Mouse (Mus musculus) adrenal gland, postnatal 14 days (tissue): ENCODE results near the gene Slc25a29. TPM values are rescaled to one million over a fixed set of nuclear protein-coding genes. Genes with fewer than 3 reads are reported as not detected.

Experiments
- DNase-seq: peaks from one replicate; pipeline ENCODE4 v3.0.0; 2021; ENCODE audit warnings: mixed read lengths
- microRNA-seq, 2 experiments: library from miRNA; unstranded; fragments of <30 nt; microRNA quantifications; one replicate each; pipeline ENCODE4 v1.2.0; 2021
- total RNA-seq: library from RNA; stranded (reverse); gene quantifications from 2 replicates; pipeline ENCODE4 v1.2.3, GENCODE M21; 2021

Slc25a29 gene
- total RNA-seq, 1 experiment from 2014 or later = 13.5 TPM

DNA sequence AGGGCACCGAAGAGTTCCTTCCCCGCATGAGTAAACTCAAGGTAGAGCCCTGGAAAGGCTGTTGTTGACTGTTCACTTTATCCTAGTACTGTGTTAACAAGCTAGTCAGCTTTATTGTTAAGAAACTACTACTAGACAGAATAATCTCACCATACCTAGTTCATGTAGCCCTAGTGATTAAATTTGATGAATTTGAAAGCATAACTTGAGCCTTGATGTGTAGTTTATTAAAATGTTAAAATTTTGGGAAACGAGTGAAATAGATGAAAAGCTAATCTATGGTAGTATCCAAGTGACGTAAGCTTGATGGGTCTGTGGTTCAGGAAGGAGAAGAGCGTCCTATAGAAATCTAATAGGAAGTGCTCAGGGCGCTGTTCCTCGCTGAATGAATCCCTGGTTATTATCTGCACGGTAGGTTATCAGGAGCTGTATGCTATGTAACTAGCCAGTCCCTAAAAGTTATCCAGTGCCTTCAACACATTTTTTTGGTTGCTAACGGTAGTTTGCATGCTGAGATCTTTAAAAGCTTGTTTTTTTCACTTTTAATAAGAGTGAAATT, 40.6 kb downstream of the Slc25a29 start:
- no peak for DNase-seq

DNA sequence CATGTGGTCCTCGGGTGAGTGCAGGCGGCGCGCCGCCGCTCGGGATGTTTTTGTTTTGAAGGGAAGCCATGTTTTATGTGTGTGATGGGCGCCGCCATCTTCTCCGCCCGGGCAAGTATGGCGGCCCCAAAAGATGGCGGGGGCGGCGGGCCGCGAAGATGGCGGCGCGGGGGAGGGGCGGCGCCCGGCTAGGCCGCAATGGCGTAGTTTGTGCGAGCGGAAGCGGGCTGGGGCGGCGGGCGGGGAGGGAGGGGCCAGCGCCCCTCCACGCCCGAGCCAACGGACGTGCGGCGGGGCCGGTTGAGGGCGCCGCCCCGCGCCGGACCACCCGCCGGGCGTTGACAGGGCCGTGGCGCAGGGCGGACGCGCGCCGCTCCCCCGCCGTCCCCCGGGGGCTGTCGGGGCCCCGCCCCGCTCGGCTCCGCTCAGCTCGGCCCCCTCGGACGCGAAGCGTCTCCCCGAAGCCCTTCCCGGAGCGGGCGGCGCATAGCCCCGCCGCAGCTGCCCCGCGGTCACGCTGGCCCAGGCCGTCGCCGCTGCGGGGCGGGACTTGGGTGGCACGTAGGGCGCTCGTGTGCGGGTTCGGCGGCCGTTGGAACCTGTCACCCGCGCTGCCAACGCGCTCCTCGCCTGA, 41.5 kb downstream of the Slc25a29 start:
- peak; percentile 90 for DNase-seq

DNA sequence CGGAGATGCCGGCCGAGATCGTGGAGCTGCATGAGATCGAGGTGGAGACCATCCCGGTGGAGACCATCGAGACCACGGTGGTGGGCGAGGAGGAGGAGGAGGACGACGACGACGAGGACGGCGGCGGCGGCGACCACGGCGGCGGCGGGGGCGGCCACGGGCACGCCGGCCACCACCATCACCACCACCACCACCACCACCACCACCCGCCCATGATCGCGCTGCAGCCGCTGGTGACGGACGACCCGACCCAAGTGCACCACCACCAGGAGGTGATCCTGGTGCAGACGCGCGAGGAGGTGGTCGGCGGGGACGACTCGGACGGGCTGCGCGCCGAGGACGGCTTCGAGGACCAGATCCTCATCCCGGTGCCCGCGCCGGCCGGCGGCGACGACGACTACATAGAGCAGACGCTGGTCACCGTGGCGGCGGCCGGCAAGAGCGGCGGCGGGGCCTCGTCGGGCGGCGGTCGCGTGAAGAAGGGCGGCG, 42.2 kb downstream of the Slc25a29 start:
- DNase-seq = peak; percentile 46

DNA sequence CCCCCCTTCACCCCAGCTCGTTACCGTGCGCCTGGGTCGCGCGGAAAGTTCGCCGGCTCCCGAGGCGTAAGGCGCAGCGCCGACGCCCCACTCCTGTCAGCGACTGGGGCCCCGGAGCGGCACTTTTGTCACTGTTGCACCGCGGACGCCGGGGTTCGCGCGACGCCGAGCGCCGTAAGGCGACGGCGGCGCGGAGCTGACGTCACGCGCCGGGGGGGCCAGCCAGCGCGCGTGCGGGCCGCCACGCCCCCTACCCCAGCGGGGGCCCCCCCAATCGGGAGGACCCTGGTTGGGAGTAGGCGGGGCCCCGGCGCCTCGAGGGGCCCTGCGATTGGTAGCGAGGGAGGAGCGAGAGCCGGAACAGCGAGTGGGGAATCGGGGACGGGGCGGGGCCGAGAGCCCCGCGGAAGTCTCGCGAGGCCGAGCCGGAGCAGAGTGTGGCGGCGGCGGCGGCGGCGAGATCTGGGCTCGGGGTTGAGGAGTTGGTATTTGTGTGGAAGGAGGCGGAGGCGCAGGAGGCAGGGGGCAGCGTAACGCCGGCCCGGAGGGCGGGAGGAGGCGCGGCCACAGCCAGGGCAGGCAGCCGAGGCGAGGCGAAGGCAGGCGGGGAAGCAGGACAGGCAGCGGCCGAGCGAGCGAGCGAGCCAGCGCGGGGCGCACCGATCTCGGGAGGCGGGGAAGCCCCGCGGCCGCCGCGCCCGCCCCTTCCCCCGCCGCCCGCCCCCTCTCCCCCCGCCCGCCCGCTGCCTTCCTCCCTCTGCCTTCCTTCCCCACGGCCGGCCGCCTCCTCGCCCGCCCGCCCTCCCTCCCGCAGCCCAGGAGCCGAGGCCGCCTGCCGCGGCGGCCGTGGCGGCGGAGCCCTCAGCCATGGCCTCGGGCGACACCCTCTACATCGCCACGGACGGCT, 42.9 kb downstream of the Slc25a29 start, which contains the start of gene Yy1:
TSS of gene Yy1 (plus strand) at position 428 of the 907 bp plus-strand sequence.
- DNase-seq = peak; percentile 99

DNA sequence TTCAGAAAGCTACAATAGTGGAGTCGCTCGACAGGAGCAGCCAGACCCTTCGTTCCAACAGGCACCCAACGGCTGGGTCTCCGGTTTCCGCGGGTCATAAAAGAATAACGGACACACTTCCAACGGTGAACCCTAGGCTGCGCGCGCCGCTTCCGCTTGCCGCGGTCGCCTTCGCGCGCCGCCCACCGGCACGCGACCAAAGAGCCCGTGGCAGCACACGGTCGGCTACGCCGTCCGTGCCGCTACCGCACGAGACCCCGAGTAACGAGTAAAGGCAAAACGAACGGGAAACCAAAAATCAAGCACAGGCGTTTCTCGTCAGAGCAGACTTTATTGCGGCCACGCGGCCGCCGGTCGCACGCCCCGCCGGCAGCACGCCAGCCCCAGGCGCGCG, 43.5 kb downstream of the Slc25a29 start:
- peak; percentile 93 for DNase-seq

DNA sequence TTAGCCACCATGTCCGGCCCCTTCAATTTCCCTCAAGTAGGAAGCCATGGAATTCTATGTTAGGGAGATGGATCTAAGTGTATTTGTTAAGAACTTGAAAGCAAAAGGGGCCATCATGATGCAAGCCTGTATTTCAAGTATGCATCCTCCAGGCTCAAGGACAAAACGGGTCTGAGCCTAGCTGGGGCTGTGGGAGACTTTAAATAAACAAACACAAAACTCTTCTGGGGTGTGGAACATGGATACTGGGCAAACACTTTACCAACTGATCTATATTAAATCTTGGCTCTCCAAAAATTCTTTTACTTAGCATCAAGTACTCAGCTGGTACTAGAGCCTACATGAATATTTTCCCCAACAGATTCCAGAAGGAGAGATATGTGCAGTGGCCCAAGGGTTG, 48.4 kb downstream of the Slc25a29 start:
- no peak for DNase-seq

DNA sequence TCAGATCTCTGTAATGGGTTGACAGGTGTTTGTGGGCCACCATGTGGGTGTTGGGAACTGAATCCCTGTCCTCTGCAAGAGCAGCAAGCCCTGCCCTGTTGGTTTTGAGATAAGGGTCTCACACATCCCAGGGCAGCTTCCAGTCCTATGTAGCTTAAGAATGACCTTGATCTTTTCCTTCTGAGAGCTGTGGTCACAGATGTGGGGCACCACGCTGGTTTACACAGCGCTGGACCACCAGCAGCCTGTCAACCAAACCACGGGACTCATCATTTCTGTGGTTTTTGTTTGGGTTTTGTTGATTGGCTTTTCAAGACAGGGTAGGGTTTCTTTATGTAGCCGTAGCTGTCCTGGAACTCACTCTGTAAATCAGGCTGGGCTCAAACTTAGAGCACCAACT, 50.5 kb downstream of the Slc25a29 start:
- DNase-seq = no peak

DNA sequence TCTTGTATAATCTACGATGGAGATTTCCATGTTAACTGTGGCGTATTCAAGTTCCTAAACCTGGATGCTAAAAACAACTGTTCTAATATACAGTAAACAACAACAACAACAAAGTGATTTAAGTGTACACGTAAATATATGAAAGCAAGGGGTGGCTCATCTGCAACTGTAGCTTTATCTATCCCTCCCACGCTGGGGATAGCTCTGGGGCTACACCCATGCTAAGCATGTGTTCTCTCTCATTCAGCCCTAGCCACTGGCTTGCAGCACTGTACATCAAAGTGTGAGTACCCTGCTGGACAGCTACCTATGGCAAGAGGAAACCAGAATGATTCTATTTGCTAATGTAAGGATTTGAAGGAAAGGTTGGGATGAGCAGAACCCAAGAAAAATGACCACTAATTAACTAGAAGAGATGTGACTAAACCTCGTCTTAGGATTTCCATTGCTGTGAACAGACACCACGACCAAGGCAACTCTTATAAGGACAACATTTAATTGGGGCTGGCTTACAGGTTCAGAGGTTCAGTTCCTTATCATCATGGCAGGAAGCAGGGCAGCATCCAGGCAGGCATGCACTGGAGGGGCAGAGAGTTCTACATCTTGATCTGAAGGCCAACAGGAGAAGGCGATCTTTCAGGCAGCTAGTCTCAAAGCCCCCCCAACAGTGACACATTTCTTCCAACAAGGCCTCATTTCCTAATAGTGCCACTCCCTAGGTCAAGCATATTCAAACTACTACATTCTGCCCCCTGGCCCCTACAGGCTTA, 55.4 kb downstream of the Slc25a29 start:
- no peak for DNase-seq

Small RNA genes within 50 kb of the gene (microRNA-seq; reads per million reads assigned to microRNA genes)
- gene Mir345 = 78.0 to 79.3 reads per million in 2 experiments

Other genes with a start within 250 kb of the Slc25a29 start
- gene Degs2, start 133.6 kb downstream of the Slc25a29 start, total RNA-seq = not detected in 2 replicates
- 74.2 and 77.6 TPM in 2 replicates for gene Yy1, start 42.9 kb downstream of the Slc25a29 start, total RNA-seq
- 16.3 and 33.9 TPM in 2 replicates for gene Slc25a47, start 163 bp upstream of the Slc25a29 start, total RNA-seq
- 4.9 and 6.7 TPM in 2 replicates for gene Wdr25, start 57.7 kb upstream of the Slc25a29 start, total RNA-seq
- gene Wars, start 58.3 kb upstream of the Slc25a29 start, total RNA-seq = 50.3 and 56.5 TPM in 2 replicates
- 5.8 and 8.3 TPM in 2 replicates for gene Begain, start 232.3 kb upstream of the Slc25a29 start, total RNA-seq